ENCODE assay signal across 31 mouse cellular contexts in genomic region chr9:40625341-40625740, GRCm38 (mm10). TPM values are rescaled to one million over a fixed set of nuclear protein-coding genes. Genes with fewer than 3 reads are reported as not detected.
DNase-seq lines count a peak whose midpoint lies in the region; ATAC-seq and TF ChIP-seq lines count a peak whose summit lies in the region.
"Had no signal": no experiment of that assay in that cellular context is flagged by ENCODE, and none has a peak within 500 bp of the region (broad histone marks: within the 10 kb centered on the region; RNA-seq: fewer than 3 reads in every experiment).

No protein-coding gene starts in this region.

- WGBS in kidney, embryonic 16.5 days, result 91% methylated on average over 3 of the region's 3 CpGs
- 80% methylated on average over 3 of the region's 3 CpGs for WGBS in midbrain, embryonic 13.5 days
- 72% methylated on average over 3 of the region's 3 CpGs for WGBS in midbrain, postnatal 0 days

- no peak for TF ChIP-seq CTCF in midbrain, postnatal 0 days (IDR thresholded peaks at IDR 0.05)

- H3K27ac ChIP-seq in kidney, embryonic 16.5 days (ENCODE audit: low read length), result no peak overlapping the region
- H3K27ac ChIP-seq in midbrain, embryonic 13.5 days, result peak overlapping the region; percentile 85; the same call in 1 of the 2 replicates
- H3K27ac ChIP-seq in midbrain, postnatal 0 days (ENCODE audit: low read depth, low read length), result no peak overlapping the region
- H3K27ac ChIP-seq: embryonic facial prominence, embryonic 10.5 days; embryonic facial prominence, embryonic 13.5 days; forebrain, embryonic 12.5 days; forebrain, embryonic 15.5 days; heart, embryonic 15.5 days had no signal

- H3K4me3 ChIP-seq in kidney, embryonic 16.5 days (ENCODE audit: low read length), result no peak overlapping the region
- no peak overlapping the region for H3K4me3 ChIP-seq in midbrain, embryonic 13.5 days (replicated peaks)
- H3K4me3 ChIP-seq in midbrain, postnatal 0 days (ENCODE audit: low read depth, low read length), result no peak overlapping the region
- H3K4me3 ChIP-seq: embryonic facial prominence, embryonic 10.5 days; embryonic facial prominence, embryonic 13.5 days; erythroblast, embryonic 14.5 days; forebrain, embryonic 12.5 days; forebrain, embryonic 15.5 days; heart, embryonic 12.5 days; heart, embryonic 15.5 days; hindbrain, embryonic 10.5 days; hindbrain, embryonic 13.5 days had no signal

- no peaks in the 10 kb centered on the region for H3K36me3 ChIP-seq in kidney, embryonic 16.5 days (ENCODE audit: insufficient read depth, low read length)
- no peaks in the 10 kb centered on the region for H3K36me3 ChIP-seq in midbrain, embryonic 13.5 days
- no peaks in the 10 kb centered on the region for H3K36me3 ChIP-seq in midbrain, postnatal 0 days (ENCODE audit: insufficient read depth, low read length)
- H3K36me3 ChIP-seq: embryonic facial prominence, embryonic 10.5 days; embryonic facial prominence, embryonic 13.5 days; forebrain, embryonic 12.5 days; forebrain, embryonic 15.5 days; heart, embryonic 12.5 days; heart, embryonic 15.5 days; hindbrain, embryonic 10.5 days; hindbrain, embryonic 13.5 days had no signal

- ATAC-seq in kidney, embryonic 16.5 days (ENCODE audit: low FRiP score, low TSS enrichment), result no peak
- ATAC-seq in midbrain, embryonic 13.5 days, result no peak
- no peak for ATAC-seq in midbrain, postnatal 0 days (ENCODE audit: low FRiP score)
- ATAC-seq: activated CD4-positive, CD25-positive, alpha-beta regulatory T cell, adult 4 months; forebrain, embryonic 15.5 days had no signal

- H3K4me1 ChIP-seq in kidney, embryonic 16.5 days (ENCODE audit: insufficient read depth, low read length), result 0 out of 2 replicates have a peak, but pooled peaks cover 3% of the 10 kb centered on the region
- H3K4me1 ChIP-seq in midbrain, embryonic 13.5 days (replicated peaks), result peaks cover 34% of the 10 kb centered on the region
- H3K4me1 ChIP-seq in midbrain, postnatal 0 days (ENCODE audit: insufficient read depth, low read length), result peaks cover 3% of the 10 kb centered on the region; the same call in 1 of the 2 replicates
- H3K4me1 ChIP-seq: heart, embryonic 12.5 days; heart, embryonic 15.5 days had no signal

- peak; percentile 49 to 52 for DNase-seq in cerebellum, postnatal 10 days
- no peak for DNase-seq in cerebellum, postnatal 4 days (ENCODE audit: low spot score in 2 of 2)
- peak; percentile 47 to 49 for DNase-seq in kidney, adult 8-10 months
- peak; percentile 61 to 62 for DNase-seq in kidney, postnatal 25 days
- no peak for DNase-seq in kidney, adult 18-20 months
- DNase-seq in midbrain, postnatal 0 days (ENCODE audit: low spot score), result no peak
- DNase-seq: adrenal gland, adult 8-10 months; adrenal gland, postnatal 25 days; cerebellum, adult 18-20 months; cerebellum, adult 9-10 months; embryo, embryonic 11 days; gastrocnemius, postnatal 25 days; heart, adult 18-20 months; heart, postnatal 10 days; heart, postnatal 36 days had no signal

- no peak overlapping the region for H3K9ac ChIP-seq in kidney, embryonic 16.5 days (replicated peaks; ENCODE audit: low read length)
- H3K9ac ChIP-seq in midbrain, embryonic 13.5 days (replicated peaks), result no peak overlapping the region
- no peak overlapping the region for H3K9ac ChIP-seq in midbrain, postnatal 0 days (replicated peaks; ENCODE audit: low read length, poor library complexity, severe bottlenecking)
- H3K9ac ChIP-seq: embryonic facial prominence, embryonic 13.5 days; forebrain, embryonic 12.5 days; forebrain, embryonic 15.5 days; heart, embryonic 12.5 days; heart, embryonic 15.5 days; hindbrain, embryonic 13.5 days had no signal

- no peaks in the 10 kb centered on the region for H3K27me3 ChIP-seq in kidney, embryonic 16.5 days (ENCODE audit: insufficient read depth, low read length)
- H3K27me3 ChIP-seq in midbrain, embryonic 13.5 days, result no peaks in the 10 kb centered on the region
- H3K27me3 ChIP-seq in midbrain, postnatal 0 days (ENCODE audit: insufficient read depth, low read length), result no peaks in the 10 kb centered on the region
- H3K27me3 ChIP-seq: forebrain, embryonic 15.5 days; hindbrain, embryonic 13.5 days had no signal

- H3K4me2 ChIP-seq in kidney, embryonic 16.5 days (replicated peaks; ENCODE audit: low read depth, low read length), result no peak overlapping the region
- H3K4me2 ChIP-seq in midbrain, embryonic 13.5 days (replicated peaks), result no peak overlapping the region
- no peak overlapping the region for H3K4me2 ChIP-seq in midbrain, postnatal 0 days (ENCODE audit: low read depth, low read length, poor library complexity, severe bottlenecking)
- H3K4me2 ChIP-seq: embryonic facial prominence, embryonic 13.5 days; forebrain, embryonic 12.5 days; forebrain, embryonic 15.5 days; heart, embryonic 12.5 days; heart, embryonic 15.5 days; hindbrain, embryonic 13.5 days had no signal

- no peaks in the 10 kb centered on the region for H3K9me3 ChIP-seq in kidney, embryonic 16.5 days (ENCODE audit: low read length)
- H3K9me3 ChIP-seq in midbrain, embryonic 13.5 days, result no peaks in the 10 kb centered on the region
- no peaks in the 10 kb centered on the region for H3K9me3 ChIP-seq in midbrain, postnatal 0 days (ENCODE audit: low read length)
- H3K9me3 ChIP-seq: embryonic facial prominence, embryonic 10.5 days; embryonic facial prominence, embryonic 13.5 days; forebrain, embryonic 12.5 days; forebrain, embryonic 15.5 days; heart, embryonic 12.5 days; heart, embryonic 15.5 days; hindbrain, embryonic 10.5 days; hindbrain, embryonic 13.5 days had no signal

RNA-seq across cellular contexts. Expression of gene Gm21915, which starts 45.1 kb away (rescaled TPM):
- polyA plus RNA-seq in kidney, embryonic 16.5 days (2015; fragmentation: Nextera tagmentation; extraction: Ambion mirVana), result not detected in 2 replicates
- polyA plus RNA-seq in midbrain, embryonic 13.5 days (2015; fragmentation: Nextera tagmentation; extraction: Ambion mirVana), result not detected in 2 replicates
- not detected in 2 replicates for total RNA-seq in midbrain, postnatal 0 days (2014; rRNA removed)
- not detected in 2 replicates for polyA plus RNA-seq in midbrain, postnatal 0 days (2015; fragmentation: Nextera tagmentation; extraction: Ambion mirVana)
- total RNA-seq: adrenal gland, adult 8-10 months; adrenal gland, postnatal 25 days; gastrocnemius, adult 8-10 months; gastrocnemius, postnatal 25 days; heart, adult 18-20 months; heart, postnatal 10 days; heart, postnatal 36 days had no signal
- polyA plus RNA-seq: activated CD4-positive, CD25-positive, alpha-beta regulatory T cell, adult 4 months; brain, embryonic 14.5 days; cortical plate, adult 2 months; embryonic facial prominence, embryonic 10.5 days; embryonic facial prominence, embryonic 13.5 days; erythroblast, embryonic 14.5 days; forebrain, embryonic 12.5 days; forebrain, embryonic 15.5 days; gonadal fat pad, adult 2 months; heart, embryonic 12.5 days; heart, embryonic 15.5 days; hindbrain, embryonic 10.5 days; hindbrain, embryonic 13.5 days had no signal

Comparison
In these comparisons a context has a peak if more than half of its experiments do, and no peak if none do; other contexts are left out.
1. DNase-seq: peak in cerebellum, postnatal 10 days (2 of 2), kidney, adult 8-10 months (2 of 2) and kidney, postnatal 25 days (2 of 2); none in cerebellum, postnatal 4 days (0 of 2), kidney, adult 18-20 months (single experiment) and midbrain, postnatal 0 days (single experiment).